Mouse (Mus musculus) heart, adult 2 months (tissue): ENCODE data around the gene Slit3.

Experiments
- CTCF ChIP-seq: fragments of 200-600 bp; IDR thresholded peaks from 2 replicates; pipeline ENCODE4 v1.8.1; 2022; ENCODE audit warnings: antibody characterized with exemption, mild to moderate bottlenecking, moderate library complexity
- EP300 ChIP-seq: fragments of 200-500 bp; IDR thresholded peaks from 2 replicates; pipeline ENCODE4 v1.6.1; 2011; ENCODE audit warnings: low read depth, low read length, control low read depth; ENCODE audit not compliant: insufficient read depth
- POLR2A ChIP-seq: fragments of 200-500 bp; IDR thresholded peaks from 2 replicates; pipeline ENCODE4 v1.6.1; 2011; ENCODE audit warnings: mild to moderate bottlenecking, low read depth, low read length, control low read depth; ENCODE audit not compliant: insufficient read depth

- TF ChIP-seq POLR2A (no peak), CTCF (no peak), EP300 (no peak)
These were observed 476.9 kb downstream of the Slit3 start for GRCm38 (mm10) chr11:35597882-35598281.
